Mouse (Mus musculus) limb, embryonic 12.5 days (tissue): ENCODE results near the gene Foxn3. TPM values are rescaled to one million over a fixed set of nuclear protein-coding genes. Genes with fewer than 3 reads are reported as not detected.

Experiments
- ATAC-seq: fragments of 200-750 bp; cut with Nextera tagmentation; 2 replicates; pipeline ENCODE4 v1.8.0; 2017; ENCODE audit warnings: low read depth, moderate TSS enrichment; ENCODE audit not compliant: insufficient number of reproducible peaks, insufficient read depth, low FRiP score, low TSS enrichment
- H3K27ac ChIP-seq: fragments of 300-500 bp; sonication (generic); 2 replicates; pipeline ENCODE4 v1.5.1; 2016; ENCODE audit warnings: mild to moderate bottlenecking, moderate library complexity
- H3K27me3 ChIP-seq: fragments of 300-500 bp; sonication (generic); 2 replicates; pipeline ENCODE4 v1.6.1; 2016; ENCODE audit warnings: mild to moderate bottlenecking, moderate library complexity
- H3K36me3 ChIP-seq: fragments of 300-500 bp; sonication (generic); 2 replicates; pipeline ENCODE4 v1.6.1; 2016; ENCODE audit warnings: mild to moderate bottlenecking, moderate library complexity
- H3K4me1 ChIP-seq: fragments of 300-500 bp; sonication (generic); replicated peaks from 2 replicates; pipeline ENCODE4 v1.6.1; 2016
- H3K4me2 ChIP-seq: fragments of 300-500 bp; sonication (generic); 2 replicates; pipeline ENCODE4 v1.6.1; 2016; ENCODE audit warnings: mild to moderate bottlenecking, moderate library complexity
- H3K4me3 ChIP-seq: fragments of 300-500 bp; sonication (generic); replicated peaks from 2 replicates; pipeline ENCODE4 v1.5.1; 2016; ENCODE audit warnings: mild to moderate bottlenecking
- H3K9ac ChIP-seq: fragments of 300-500 bp; sonication (generic); replicated peaks from 2 replicates; pipeline ENCODE4 v1.6.1; 2016; ENCODE audit warnings: mild to moderate bottlenecking, moderate library complexity
- H3K9me3 ChIP-seq: fragments of 300-500 bp; sonication (generic); 2 replicates; pipeline ENCODE4 v1.6.1; 2016; ENCODE audit warnings: mild to moderate bottlenecking, moderate library complexity
- WGBS: fragments of 180-500 bp; shearing (Covaris S2); methylation state at CpG from one replicate; pipeline ENCODE4 v1.1.7; 2016; 5-methylcytosine and 5-hydroxymethylcytosine counted together
- polyA plus RNA-seq: library from polyadenylated mRNA; unstranded; fragments of >200 nt; fragmentation: Nextera tagmentation; extraction: Ambion mirVana; gene quantifications from 2 replicates; pipeline ENCODE4 v1.2.1, GENCODE M21; 2016

Foxn3 gene
- polyA plus RNA-seq, 1 experiment from 2014 or later: 115 TPM

DNA sequence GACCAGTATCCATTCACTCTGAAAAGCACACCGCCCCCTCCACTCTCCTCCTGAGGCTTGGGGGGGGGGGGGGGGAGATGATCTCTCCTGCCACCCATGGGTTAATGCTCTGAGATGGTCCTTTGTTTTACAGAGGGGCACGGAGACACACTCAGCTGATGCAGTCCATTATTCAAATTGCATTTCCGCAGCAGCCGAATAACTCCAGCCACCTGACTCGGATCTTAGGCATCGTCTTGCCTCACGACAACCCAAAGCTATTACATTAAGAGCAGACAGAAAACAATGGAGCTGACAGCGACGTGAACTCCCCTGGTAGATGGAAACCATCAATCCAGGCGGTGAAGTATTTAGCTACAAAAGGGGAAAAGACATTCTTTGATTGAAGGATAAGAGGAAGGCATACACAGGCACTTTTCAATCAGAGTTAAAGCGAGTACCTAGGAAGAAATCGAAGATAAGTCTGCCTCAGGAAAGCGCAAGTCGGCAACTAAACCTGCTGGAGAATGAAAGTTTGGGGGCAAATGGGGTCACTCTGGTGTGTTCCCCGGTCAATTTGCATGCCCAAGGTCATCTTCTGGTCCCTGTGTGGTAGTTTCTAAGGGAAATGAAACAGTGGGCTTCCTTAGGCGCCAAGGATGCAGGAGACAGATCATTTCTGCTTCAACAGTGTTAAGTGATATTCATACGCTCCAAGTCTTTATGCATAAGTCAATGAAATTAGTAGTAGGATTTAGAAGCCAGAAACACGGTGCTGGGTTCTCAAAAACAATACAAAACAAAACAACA is 65.0 kb downstream of the Foxn3 start:
- no peak overlapping the region for H3K4me2 ChIP-seq
- H3K27me3 ChIP-seq: no peaks in the 10 kb centered on the region
- no peak for ATAC-seq
- 77% methylated on average over 18 of the region's 18 CpGs for WGBS
- H3K4me1 ChIP-seq: peaks cover 11% of the 10 kb centered on the region
- no peak overlapping the region for H3K27ac ChIP-seq
- H3K4me3 ChIP-seq: no peak overlapping the region
- H3K36me3 ChIP-seq: peaks cover 4% of the 10 kb centered on the region; the same call in 1 of the 2 replicates
- 0 out of 2 replicates have a peak, but pooled peaks cover 7% of the 10 kb centered on the region for H3K9me3 ChIP-seq
- no peak overlapping the region for H3K9ac ChIP-seq

DNA sequence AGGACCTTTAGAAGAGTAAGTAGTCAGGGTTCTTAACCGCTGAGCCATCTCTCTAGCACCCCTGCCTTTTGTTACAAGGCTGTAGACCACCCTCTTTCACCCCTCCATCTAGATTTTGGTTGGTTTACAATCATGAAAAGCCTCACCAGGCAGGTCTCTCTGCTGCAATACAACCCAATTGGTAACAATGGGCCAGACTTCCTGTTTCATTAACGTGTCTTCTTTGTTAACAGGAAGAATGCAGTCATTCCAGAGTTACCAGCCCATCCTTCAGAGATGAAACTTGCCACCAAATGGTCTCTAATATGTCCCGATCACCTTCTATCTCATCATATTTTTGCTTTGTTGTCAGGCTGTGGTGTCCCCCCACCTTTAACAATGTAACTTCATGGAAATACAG is 66.4 kb downstream of the Foxn3 start:
- Histone ChIP-seq H3K36me3 (peaks cover 7% of the 10 kb centered on the region; the same call in 1 of the 2 replicates), H3K9ac (no peak overlapping the region), H3K9me3 (0 out of 2 replicates have a peak, but pooled peaks cover 7% of the 10 kb centered on the region), H3K4me3 (no peak overlapping the region), H3K27me3 (no peaks in the 10 kb centered on the region), H3K27ac (no peak overlapping the region), H3K4me1 (peaks cover 11% of the 10 kb centered on the region), H3K4me2 (no peak overlapping the region)
- ATAC-seq: no peak
- 85% methylated on average over 3 of the region's 3 CpGs for WGBS

DNA sequence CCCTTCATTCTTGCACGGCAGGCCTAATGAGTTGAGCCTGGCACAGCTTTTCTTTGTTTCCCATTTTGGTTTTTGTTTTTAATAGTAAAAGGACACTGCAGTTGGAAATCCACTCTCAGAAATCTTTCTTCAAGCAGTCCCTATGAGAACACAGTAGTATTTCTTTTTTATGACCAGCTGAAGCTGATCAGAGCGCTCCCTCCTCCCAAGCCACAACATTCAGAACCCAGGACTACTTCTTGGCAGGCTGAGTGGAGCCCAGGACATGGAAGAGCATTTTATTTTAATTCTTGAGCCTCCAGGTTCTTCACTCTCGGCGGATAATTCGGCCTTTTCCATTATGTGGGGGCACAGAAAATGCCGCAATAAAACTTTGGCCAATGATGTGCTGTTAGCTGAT is 73.2 kb downstream of the Foxn3 start:
- Histone ChIP-seq H3K9me3 (0 out of 2 replicates have a peak, but pooled peaks cover 7% of the 10 kb centered on the region), H3K27me3 (no peaks in the 10 kb centered on the region), H3K36me3 (peaks cover 7% of the 10 kb centered on the region; the same call in 1 of the 2 replicates), H3K9ac (no peak overlapping the region), H3K4me2 (no peak overlapping the region), H3K27ac (peak overlapping the region; percentile 70), H3K4me3 (no peak overlapping the region), H3K4me1 (peaks cover 44% of the 10 kb centered on the region)
- WGBS: 68% methylated on average over 6 of the region's 6 CpGs
- no peak for ATAC-seq

DNA sequence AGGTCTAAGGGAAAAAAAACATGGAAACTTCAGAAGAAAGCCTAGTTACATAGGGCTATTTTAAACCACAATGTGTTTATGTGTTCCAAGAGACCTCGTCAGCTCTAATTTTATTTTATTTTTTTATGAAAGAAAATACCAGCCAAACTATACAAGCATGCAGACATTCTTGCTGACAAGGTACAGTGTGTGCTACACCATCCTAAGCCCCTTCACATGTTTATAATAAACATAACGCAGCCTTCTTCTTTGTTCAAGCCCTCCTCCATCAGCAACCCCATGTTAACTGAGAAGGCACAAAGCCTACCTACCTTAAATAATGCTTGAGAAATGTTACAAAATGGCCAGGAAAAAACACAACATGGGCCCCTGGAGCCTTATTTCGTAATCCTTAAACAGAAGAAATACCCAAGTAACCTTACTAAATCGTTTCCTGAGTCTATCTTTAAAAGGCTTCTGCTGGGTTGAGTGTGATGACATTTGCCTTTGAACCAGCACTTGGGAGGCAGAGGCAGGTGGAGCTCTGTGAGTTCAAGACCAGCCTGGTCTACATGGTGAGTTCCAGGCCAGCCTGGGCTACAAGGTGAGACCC is 74.3 kb downstream of the Foxn3 start:
- 69% methylated on average over 4 of the region's 4 CpGs for WGBS
- no peak overlapping the region for H3K4me3 ChIP-seq
- H3K27me3 ChIP-seq: no peaks in the 10 kb centered on the region
- H3K27ac ChIP-seq: peak overlapping the region; percentile 53; the same call in 1 of the 2 replicates
- peaks cover 6% of the 10 kb centered on the region; the same call in 1 of the 2 replicates for H3K36me3 ChIP-seq
- H3K4me2 ChIP-seq: no peak overlapping the region
- no peak overlapping the region for H3K9ac ChIP-seq
- peaks cover 40% of the 10 kb centered on the region for H3K4me1 ChIP-seq
- no peak for ATAC-seq
- H3K9me3 ChIP-seq: 0 out of 2 replicates have a peak, but pooled peaks cover 3% of the 10 kb centered on the region

DNA sequence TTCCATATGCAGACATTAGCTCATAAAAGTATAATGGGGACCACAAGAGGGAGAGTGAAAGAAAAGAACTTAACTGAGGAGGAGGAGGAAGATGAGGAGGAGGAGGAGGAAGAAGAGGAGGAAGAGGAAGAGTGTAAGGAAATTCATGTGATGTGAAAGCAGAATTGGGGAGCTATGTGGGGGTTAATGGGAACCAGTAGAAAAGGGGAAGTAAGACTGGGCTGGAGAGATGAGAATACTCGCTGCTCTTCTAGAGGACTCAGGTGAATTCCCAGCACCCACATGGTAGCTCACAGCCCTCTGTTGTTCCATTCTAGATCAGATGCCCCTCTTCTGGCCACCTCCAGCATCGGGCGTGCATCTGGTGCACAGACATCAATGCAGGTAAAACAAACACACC is 83.0 kb downstream of the Foxn3 start:
- WGBS: 79% methylated on average over 3 of the region's 3 CpGs
- no peak overlapping the region for H3K4me2 ChIP-seq
- 0 out of 2 replicates have a peak, but pooled peaks cover 2% of the 10 kb centered on the region for H3K36me3 ChIP-seq
- no peaks in the 10 kb centered on the region for H3K27me3 ChIP-seq
- H3K4me1 ChIP-seq: no peaks in the 10 kb centered on the region
- no peak overlapping the region for H3K27ac ChIP-seq
- H3K9me3 ChIP-seq: peaks cover 5% of the 10 kb centered on the region; the same call in 1 of the 2 replicates
- no peak overlapping the region for H3K4me3 ChIP-seq
- no peak overlapping the region for H3K9ac ChIP-seq
- no peak for ATAC-seq

DNA sequence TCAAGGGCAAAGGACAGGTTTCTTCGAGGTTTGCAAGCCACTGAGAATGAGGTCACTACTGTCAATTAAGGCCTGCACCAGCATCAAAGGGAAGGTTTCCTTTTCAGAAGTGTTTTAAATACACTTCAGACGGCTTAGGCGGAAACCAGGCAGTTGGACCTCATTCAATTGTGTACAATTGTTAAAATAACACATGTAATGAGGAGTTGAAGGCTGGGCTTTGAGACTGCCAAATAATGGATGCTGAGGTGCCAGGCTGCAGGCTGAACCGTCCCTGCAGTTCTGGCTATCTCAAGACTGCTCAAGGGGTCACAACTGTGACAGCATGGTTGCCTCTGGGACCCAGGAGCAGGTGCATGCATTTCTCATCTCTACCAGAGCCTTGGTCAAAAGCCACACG is 89.2 kb downstream of the Foxn3 start:
- Histone ChIP-seq H3K4me3 (no peak overlapping the region), H3K9me3 (peaks cover 3% of the 10 kb centered on the region; the same call in 1 of the 2 replicates), H3K36me3 (no peaks in the 10 kb centered on the region), H3K27me3 (no peaks in the 10 kb centered on the region), H3K4me2 (no peak overlapping the region), H3K4me1 (0 out of 2 replicates have a peak, but pooled peaks cover 8% of the 10 kb centered on the region), H3K27ac (0 out of 2 replicates have a peak overlapping the region, but pooled peaks have one; percentile 4), H3K9ac (no peak overlapping the region)
- ATAC-seq: no peak
- 33% methylated on average over 5 of the region's 5 CpGs for WGBS

DNA sequence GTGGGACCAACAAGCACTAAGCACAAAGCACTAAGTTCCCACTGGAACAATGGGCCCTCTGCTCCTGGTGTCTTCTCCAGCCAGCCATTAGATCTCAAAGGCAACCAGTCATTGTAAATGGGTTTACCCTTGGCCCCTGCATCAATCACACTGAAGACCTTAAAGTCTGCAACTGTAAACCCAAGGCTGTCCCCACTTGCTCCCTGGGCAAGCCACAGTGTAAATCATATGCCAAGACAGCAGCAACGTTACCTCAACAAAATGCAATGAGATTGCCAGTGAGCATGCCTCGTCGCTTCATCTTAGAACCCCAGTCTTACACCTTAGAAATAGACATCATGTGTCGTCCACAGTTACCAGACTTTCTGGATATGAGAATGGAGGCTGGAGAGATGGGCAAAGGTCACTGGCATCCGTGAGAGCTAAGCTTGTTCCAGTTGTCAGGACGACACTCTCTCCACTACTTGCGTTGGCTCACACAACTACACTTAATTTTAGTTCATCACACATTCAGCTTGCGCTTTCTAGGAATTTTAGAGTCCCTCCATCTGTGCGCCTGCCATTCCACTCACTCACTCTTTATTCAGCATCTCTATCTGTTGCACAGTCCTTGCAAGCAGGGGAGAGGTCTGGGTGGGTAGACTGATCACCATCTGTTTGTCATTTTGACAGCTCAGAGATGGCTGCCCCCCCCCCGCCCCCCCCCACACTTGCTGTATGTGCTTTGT is 89.8 kb downstream of the Foxn3 start:
- Histone ChIP-seq H3K4me3 (no peak overlapping the region), H3K36me3 (no peaks in the 10 kb centered on the region), H3K4me2 (no peak overlapping the region), H3K27me3 (no peaks in the 10 kb centered on the region), H3K27ac (no peak overlapping the region), H3K9me3 (no peaks in the 10 kb centered on the region), H3K9ac (no peak overlapping the region), H3K4me1 (0 out of 2 replicates have a peak, but pooled peaks cover 8% of the 10 kb centered on the region)
- ATAC-seq: no peak
- WGBS: 81% methylated on average over 10 of the region's 10 CpGs

DNA sequence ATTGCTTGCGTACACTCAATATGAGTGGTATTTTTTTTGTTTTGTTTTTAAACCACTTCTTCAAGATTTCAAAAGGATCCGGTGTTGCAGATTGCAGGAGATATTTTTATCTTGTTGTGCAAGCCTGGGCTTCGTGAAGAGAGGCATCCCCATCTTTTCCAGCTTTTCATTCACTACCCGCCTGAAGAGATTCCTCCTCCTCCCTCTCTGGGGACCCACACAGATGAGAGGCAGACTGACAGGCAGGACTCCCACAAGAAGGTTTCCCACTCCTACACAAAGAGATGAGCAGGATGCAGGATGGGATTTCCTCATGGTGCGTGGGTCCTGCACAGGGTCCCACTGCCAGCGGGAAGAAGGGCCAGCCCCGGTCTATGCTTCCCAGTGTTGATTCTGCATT is 92.0 kb downstream of the Foxn3 start:
- Histone ChIP-seq H3K36me3 (no peaks in the 10 kb centered on the region), H3K4me2 (no peak overlapping the region), H3K4me3 (no peak overlapping the region), H3K27me3 (no peaks in the 10 kb centered on the region), H3K4me1 (peaks cover 20% of the 10 kb centered on the region), H3K9me3 (no peaks in the 10 kb centered on the region), H3K27ac (no peak overlapping the region), H3K9ac (no peak overlapping the region)
- WGBS: 91% methylated on average over 7 of the region's 7 CpGs
- ATAC-seq: no peak

DNA sequence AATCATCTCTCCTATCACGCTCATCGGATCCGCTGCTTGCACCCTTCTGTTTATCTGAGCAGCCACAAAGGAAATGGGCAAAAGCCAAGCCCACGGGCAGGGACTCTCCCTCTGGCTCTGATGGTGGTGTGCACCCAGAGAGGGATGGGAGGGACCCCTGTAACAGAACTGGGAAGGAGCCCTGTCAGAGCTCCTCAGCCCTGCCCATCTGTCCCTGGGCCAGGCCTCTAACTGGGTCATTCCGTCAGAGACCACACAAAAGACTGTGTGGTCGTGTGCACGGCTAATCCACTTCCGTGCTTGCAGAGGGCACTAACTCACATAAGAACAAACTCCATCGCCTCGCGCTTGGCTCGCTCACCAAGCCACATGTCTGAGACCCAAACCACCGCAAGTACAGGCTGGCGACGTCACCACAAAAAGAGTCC is 95.5 kb downstream of the Foxn3 start:
- Histone ChIP-seq H3K4me1 (peaks cover 12% of the 10 kb centered on the region), H3K27me3 (no peaks in the 10 kb centered on the region), H3K9me3 (no peaks in the 10 kb centered on the region), H3K4me2 (no peak overlapping the region), H3K36me3 (no peaks in the 10 kb centered on the region), H3K4me3 (no peak overlapping the region), H3K9ac (no peak overlapping the region), H3K27ac (peak overlapping the region; percentile 12; the same call in 1 of the 2 replicates)
- no peak for ATAC-seq
- 70% methylated on average over 15 of the region's 15 CpGs for WGBS

DNA sequence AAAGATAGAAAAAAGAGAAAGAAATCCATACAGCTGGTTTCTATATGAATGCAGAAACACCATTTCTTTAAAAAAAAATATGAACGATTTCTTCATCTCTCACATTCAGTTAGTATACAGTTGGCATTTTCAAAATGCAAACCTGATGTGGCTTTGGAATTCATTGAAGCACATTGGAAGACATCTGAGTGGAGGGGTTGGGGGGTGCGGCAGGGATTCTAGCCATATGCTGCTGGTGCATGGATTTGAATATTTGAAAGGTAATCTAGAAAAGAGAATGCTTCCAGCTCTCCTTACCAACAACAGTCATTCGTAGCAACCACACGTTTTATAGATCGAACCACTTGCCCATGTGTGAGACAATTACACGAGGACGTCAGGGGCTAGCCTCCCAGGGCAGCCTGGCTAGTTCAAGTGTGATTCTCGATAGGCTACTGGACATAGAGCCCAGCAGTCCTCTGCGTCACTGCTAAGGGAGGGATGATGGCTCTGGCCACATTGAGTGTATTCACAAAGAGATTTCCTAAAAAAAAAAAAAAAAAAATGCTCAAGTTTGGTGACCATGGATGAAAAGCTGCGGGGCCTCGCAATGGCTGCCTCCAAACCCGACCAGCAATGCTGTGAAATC is 96.0 kb downstream of the Foxn3 start:
- no peak overlapping the region for H3K4me2 ChIP-seq
- no peaks in the 10 kb centered on the region for H3K36me3 ChIP-seq
- H3K4me3 ChIP-seq: no peak overlapping the region
- 82% methylated on average over 12 of the region's 12 CpGs for WGBS
- no peaks in the 10 kb centered on the region for H3K9me3 ChIP-seq
- no peak overlapping the region for H3K9ac ChIP-seq
- peaks cover 12% of the 10 kb centered on the region for H3K4me1 ChIP-seq
- peak overlapping the region; percentile 12; the same call in 1 of the 2 replicates for H3K27ac ChIP-seq
- ATAC-seq: no peak
- H3K27me3 ChIP-seq: no peaks in the 10 kb centered on the region
